Mouse (Mus musculus): ENCODE results near the gene Sh2d1b2.

Gene Sh2d1b2

DNA sequence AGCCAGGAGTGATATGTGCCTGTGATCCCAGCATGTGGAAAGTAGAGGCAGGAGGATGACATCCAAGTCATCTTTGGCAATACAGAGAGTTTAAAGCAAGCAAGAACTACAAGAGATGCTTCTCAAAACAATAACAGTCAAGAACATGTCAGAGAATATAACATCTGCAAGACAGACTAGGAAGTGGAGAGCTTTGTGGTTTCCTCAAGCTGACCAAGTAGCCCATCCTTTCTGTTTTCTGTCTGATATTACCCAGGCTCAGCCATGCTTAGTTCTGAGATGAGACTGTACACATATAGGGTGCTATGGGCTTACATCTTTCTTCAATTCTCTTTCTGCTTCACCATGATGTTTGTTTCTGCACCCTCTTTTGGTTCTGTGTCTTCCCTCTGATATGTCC, 40.7 kb downstream of the Sh2d1b2 start:
- DNase-seq (ENCODE audit: extremely low read depth, low read depth, low spot score): no peak

GRCm38 (mm10) chr1:170277016-170277415, 44.5 kb downstream of the Sh2d1b2 start, which contains the start of gene Sh2d1b1:
Gene Sh2d1b1, plus strand, starts transcription at chr1:170277320.
- no peak for DNase-seq (ENCODE audit: extremely low read depth, low read depth, low spot score)

DNA sequence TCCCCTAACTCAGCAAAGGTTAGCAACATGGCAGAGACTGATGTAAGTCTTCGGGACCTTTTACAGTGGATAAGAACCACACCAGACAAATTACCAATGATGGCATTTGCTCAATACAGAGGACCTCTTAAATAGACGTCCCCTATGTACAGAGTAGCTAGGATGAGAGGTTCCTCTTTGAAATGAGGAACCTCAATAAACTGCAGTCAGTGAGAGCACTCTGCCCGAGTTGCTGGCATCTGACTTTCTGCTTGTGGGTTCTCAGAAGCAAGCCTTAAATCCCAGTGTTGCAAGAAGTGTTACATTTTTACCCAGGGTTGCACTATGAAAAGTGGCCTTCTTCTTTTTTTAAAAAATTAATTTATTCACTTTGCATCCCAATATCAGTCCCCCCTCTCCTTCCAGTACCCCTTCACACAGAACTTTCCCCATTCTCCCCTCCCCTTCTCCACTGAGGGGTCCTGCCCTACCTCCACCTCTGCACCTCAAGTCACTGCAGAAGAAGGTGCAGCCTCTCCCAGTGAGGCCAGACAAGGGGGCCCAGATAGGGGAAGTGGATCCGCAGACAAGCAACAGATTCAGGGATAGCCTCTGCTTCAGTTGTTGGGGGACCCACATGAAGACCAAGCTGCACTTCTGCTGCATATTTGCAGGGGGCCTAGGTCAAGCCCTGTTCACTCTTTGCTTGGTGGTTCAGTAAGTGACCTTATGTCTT, 50.0 kb downstream of the Sh2d1b2 start:
- DNase-seq (ENCODE audit: extremely low read depth, low read depth, low spot score): no peak

DNA sequence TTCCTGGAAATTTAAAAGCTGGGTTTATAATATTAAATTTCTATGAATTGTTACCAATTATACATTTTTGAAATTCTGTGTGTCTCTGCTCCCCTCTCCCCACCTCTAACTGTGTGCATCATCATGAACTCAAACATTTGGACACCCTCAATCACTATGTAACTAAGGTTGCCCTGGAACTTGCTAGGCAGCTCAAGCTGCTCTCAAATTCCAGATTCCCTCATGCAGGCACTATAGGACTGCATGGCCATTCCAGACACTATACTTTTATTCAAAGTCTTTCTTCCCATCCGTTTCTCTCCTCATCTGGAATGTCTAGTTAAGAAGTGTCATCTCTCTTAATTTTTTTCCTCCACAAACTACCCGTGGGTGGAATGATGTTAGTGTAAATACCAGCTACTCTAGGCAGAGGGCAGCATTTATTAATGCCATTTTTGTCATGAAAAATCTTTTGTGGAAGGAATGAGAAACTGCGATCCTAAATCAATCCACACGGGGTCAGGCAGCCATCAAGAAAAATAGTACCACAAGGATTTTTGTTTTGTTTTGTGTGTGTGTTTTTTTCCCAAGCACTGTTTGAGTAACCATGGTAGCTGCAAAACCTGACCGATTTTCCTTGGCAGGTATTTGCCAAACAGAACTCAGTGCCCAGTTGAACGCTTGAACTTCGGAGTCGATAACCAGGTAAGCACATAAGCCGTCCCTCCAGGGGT, 59.8 kb downstream of the Sh2d1b2 start:
- DNase-seq (ENCODE audit: extremely low read depth, low read depth, low spot score): no peak

DNA sequence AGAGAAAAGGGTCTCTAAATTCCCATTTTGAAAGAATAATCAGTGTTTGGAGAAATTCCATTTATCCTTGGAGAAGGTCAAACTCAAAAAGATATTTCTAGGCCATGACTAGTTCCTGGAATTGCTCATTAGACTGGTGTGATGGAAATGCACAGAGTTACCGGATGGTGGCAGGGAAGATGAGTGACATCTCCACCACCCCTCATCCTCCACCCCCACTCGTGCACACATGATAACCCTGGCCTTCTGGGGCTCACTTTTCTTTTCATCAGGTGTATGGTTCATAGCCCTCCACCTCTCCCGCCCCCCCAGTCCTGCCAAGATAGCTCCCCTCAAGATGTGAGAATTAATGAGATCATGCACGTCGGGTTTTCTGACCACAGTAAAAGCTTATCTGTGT, 60.7 kb downstream of the Sh2d1b2 start:
- no peak for DNase-seq (ENCODE audit: extremely low read depth, low read depth, low spot score)

GRCm38 (mm10) chr1:170294786-170295570, 62.4 kb downstream of the Sh2d1b2 start:
- no peak for DNase-seq (ENCODE audit: extremely low read depth, low read depth, low spot score)

- no peak for DNase-seq (ENCODE audit: extremely low read depth, low read depth, low spot score)
These were observed 66.9 kb downstream of the Sh2d1b2 start for GRCm38 (mm10) chr1:170299496-170299895.

- no peak for DNase-seq (ENCODE audit: extremely low read depth, low read depth, low spot score)
These were observed 69.1 kb downstream of the Sh2d1b2 start for GRCm38 (mm10) chr1:170301686-170302085.

- DNase-seq (ENCODE audit: extremely low read depth, low read depth, low spot score): no peak
These were observed 69.9 kb downstream of the Sh2d1b2 start for GRCm38 (mm10) chr1:170302456-170302855.

DNA sequence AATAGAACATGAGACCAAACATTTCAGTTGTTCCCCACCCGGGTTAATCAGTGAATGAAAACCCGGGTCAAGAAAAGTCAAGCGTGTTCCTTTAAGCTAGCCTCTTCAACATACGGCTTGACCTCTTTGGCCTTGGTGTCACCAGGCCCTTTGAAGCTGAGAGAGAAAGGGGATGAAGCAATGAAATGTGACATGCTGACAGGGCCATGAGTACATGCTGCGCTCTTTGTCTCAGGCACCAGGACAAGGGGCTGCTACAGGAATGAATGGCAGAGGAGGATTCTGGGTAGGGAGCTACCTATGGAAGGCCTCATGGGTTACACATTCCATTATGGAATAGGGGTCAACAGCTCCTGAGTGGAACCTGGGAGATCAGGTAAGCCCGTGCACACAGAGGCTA, 70.6 kb downstream of the Sh2d1b2 start:
- no peak for DNase-seq (ENCODE audit: extremely low read depth, low read depth, low spot score)
